Mouse (Mus musculus) hindbrain, embryonic 10.5 days (tissue): ENCODE measurements around the gene Slc25a10. TPM values are rescaled to one million over a fixed set of nuclear protein-coding genes. Genes with fewer than 3 reads are reported as not detected.

ENCODE experiments used
- DNase-seq: peaks from one replicate; pipeline ENCODE4 v3.0.0-alpha.2; 2017; ENCODE audit warnings: low spot score
- H3K27ac ChIP-seq: fragments of 300-500 bp; sonication (generic); 2 replicates; pipeline ENCODE4 v1.5.1; 2016; ENCODE audit warnings: mild to moderate bottlenecking, moderate library complexity
- H3K27me3 ChIP-seq: fragments of 300-500 bp; sonication (generic); 2 replicates; pipeline ENCODE4 v1.6.1; 2016; ENCODE audit warnings: mild to moderate bottlenecking; ENCODE audit not compliant: poor library complexity, insufficient read depth, severe bottlenecking
- H3K36me3 ChIP-seq: fragments of 300-500 bp; sonication (generic); 2 replicates; pipeline ENCODE4 v1.6.1; 2016; ENCODE audit warnings: mild to moderate bottlenecking, moderate library complexity
- H3K4me1 ChIP-seq: fragments of 300-500 bp; sonication (generic); replicated peaks from 2 replicates; pipeline ENCODE4 v1.6.1; 2016; ENCODE audit warnings: mild to moderate bottlenecking
- H3K4me3 ChIP-seq: fragments of 300-500 bp; sonication (generic); 2 replicates; pipeline ENCODE4 v1.5.1; 2016; ENCODE audit warnings: mild to moderate bottlenecking, moderate library complexity
- H3K9me3 ChIP-seq: fragments of 300-500 bp; sonication (generic); 2 replicates; pipeline ENCODE4 v1.6.1; 2016; ENCODE audit warnings: mild to moderate bottlenecking, moderate library complexity
- WGBS: fragments of 180-500 bp; shearing (Covaris S2); methylation state at CpG from one replicate; pipeline ENCODE4 v1.1.7; 2016; 5-methylcytosine and 5-hydroxymethylcytosine counted together
- polyA plus RNA-seq: library from polyadenylated mRNA; unstranded; fragments of >200 nt; fragmentation: Nextera tagmentation; extraction: Ambion mirVana; gene quantifications from 2 replicates; pipeline ENCODE4 v1.2.1, GENCODE M21; 2016

Gene Slc25a10
- polyA plus RNA-seq, 1 experiment from 2014 or later: 50.6 TPM

DNA sequence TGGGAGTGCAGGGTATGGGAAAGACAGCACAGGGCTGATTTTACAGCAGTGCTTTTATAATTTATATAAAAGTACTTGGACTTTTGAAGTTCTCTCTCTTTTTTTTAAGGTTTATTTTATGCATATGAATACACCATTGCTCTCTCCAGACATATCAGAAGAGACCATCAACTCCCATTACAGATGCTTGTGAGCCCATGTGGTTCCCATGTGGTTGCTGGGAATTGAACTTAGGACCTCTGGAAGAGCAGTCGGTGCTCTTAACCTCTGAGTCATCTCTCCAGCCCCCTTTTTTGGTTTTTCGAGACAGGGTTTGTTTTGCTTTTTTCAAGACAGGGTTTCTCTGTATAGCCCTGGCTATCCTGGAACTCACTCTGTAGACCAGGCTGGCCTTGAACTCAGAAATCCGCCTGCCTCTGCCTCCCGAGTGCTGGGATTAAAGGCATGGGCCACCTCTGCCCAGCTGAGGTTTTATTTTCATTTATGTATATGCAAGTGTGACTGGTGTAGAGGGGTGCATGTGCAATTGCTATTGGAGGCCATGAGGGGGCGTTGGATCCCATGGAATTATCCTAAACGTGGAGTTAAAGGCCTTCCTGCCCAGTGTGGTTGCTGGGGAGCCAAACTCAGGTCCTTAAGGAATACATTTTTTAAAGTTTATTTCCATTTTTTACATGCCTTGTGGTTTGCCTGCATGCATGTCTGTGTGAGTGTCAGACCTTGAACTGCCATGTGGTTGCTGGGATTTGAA is 32.6 kb upstream of the Slc25a10 start:
- no peak for DNase-seq
- 72% methylated on average over 6 of the region's 6 CpGs for WGBS

DNA sequence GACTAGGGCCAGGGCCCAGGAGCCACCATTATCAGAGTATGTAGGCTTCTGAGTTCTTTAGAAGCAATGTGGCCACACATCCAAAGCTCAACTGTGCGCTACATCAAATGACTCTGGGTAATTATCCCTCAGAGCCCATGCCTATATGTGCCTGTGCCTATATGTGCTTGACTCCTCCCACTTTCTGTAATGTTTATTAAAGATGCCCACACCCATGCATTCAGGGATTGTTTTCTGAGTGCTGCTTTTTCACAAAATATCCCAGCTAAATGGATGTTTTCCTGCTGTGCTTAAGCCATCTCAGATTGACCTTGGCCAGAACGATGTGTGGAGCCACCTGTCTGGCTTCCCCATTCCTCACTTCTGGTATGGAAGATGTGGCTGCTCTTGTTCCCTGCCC is 28.1 kb upstream of the Slc25a10 start:
- Histone ChIP-seq H3K4me3 (no peak overlapping the region), H3K27ac (no peak overlapping the region), H3K36me3 (peaks cover 67% of the 10 kb centered on the region), H3K9me3 (no peaks in the 10 kb centered on the region), H3K27me3 (no peaks in the 10 kb centered on the region), H3K4me1 (peaks cover 32% of the 10 kb centered on the region)
- 90% methylated on average over 2 of the region's 2 CpGs for WGBS
- no peak for DNase-seq

More for the DNA sequence above, 32.6 kb upstream of the Slc25a10 start:
- Histone ChIP-seq H3K4me3 (peak overlapping the region; percentile 88), H3K9me3 (no peaks in the 10 kb centered on the region), H3K27me3 (no peaks in the 10 kb centered on the region), H3K27ac (peak overlapping the region; percentile 96; the same call in 1 of the 2 replicates), H3K36me3 (peaks cover 58% of the 10 kb centered on the region), H3K4me1 (peaks cover 29% of the 10 kb centered on the region)

DNA sequence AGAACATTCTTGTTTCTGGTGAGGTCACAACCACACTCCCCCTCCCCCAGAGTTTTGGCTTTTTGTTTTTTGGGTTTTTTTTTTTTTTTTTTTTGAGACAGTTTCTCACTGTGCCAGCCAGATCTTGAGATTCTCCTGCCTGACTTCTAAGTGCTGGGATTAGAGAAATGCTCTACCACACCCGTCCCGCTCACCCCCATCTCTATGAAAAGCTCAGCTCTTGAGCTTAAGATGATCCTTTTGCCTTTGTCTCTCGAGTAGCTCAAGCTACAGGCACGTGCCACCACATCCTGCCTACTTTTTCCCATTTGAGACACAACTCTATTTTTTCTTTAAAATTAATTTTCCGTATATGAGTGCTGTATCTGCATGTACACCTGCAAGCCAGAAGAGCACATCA is 27.3 kb upstream of the Slc25a10 start:
- H3K36me3 ChIP-seq: peaks cover 68% of the 10 kb centered on the region
- H3K9me3 ChIP-seq: no peaks in the 10 kb centered on the region
- no peak overlapping the region for H3K4me3 ChIP-seq
- peaks cover 27% of the 10 kb centered on the region for H3K4me1 ChIP-seq
- no peak overlapping the region for H3K27ac ChIP-seq
- no peaks in the 10 kb centered on the region for H3K27me3 ChIP-seq
- DNase-seq: no peak
- whole genome bisulfite sequencing: 88% methylated on average over 5 of the region's 5 CpGs

DNA sequence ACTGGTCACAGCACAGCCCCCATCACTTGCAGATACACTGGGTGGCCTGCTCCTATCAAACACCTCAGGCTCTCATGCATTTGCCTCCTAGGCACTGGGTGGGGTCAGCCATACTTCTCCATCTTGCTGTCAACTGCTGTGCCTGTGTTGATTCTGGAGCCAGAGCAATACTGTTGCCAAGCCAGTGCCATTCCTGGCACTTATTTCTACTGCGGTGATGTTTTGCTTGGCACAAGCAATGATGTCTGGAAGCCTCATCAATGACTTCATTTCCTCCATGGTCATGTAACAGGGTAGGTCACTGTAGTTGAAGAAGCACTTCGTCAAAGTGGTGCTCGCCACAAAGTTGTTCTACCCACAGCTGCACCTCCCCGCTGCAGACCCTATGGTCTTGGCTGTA is 26.1 kb upstream of the Slc25a10 start:
- peaks cover 69% of the 10 kb centered on the region for H3K36me3 ChIP-seq
- H3K4me1 ChIP-seq: peaks cover 26% of the 10 kb centered on the region
- peak overlapping the region; percentile 94 for H3K4me3 ChIP-seq
- H3K27me3 ChIP-seq: no peaks in the 10 kb centered on the region
- H3K9me3 ChIP-seq: no peaks in the 10 kb centered on the region
- H3K27ac ChIP-seq: no peak overlapping the region
- WGBS: 91% methylated on average over 4 of the region's 4 CpGs
- no peak for DNase-seq

DNA sequence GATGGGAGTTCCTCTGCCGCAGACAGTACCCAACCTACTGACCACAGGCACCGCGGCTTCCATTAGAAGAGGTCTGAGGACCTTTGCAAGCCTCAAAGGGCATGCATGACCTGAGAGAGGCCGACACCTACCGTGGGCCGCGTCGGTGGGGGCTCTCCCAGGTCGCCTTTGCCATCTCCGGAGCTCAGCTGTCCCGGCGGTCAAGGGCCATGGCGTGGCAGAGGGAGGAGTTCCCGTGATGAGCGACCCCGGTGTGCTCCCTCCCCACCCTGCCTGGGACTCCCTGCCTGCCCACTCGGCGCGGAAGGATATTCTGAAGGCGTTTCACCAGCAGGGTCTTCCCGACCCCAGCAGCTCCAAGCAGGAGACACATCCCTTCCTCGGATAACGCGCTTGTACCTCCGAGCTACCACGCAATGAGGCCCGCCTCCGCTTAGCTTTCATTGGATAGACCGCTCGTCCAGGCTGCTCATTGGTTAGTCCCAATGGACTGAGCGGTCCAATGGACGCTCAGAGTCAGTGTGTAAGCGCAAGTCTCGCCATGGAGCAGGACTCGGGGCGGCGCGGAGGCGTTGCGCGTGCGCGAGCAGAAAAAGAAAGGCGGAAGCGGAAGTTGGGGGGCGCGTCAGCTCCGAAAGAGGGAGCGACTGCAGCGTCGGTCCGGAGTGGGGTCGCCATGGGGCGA is 24.4 kb upstream of the Slc25a10 start, which contains the start of gene Arl16:
Arl16 (minus strand) TSS at position 557 of the 685 bp plus-strand sequence.
- peaks cover 69% of the 10 kb centered on the region for H3K36me3 ChIP-seq
- DNase-seq: peak; percentile 99
- WGBS: under 1% methylated on average over 54 of the region's 54 CpGs
- peaks cover 26% of the 10 kb centered on the region for H3K4me1 ChIP-seq
- no peaks in the 10 kb centered on the region for H3K27me3 ChIP-seq
- peak within 1 kb of the TSS; percentile 94 for H3K4me3 ChIP-seq
- H3K27ac ChIP-seq: peak within 1 kb of the TSS; percentile 90
- H3K9me3 ChIP-seq: no peaks in the 10 kb centered on the region

DNA sequence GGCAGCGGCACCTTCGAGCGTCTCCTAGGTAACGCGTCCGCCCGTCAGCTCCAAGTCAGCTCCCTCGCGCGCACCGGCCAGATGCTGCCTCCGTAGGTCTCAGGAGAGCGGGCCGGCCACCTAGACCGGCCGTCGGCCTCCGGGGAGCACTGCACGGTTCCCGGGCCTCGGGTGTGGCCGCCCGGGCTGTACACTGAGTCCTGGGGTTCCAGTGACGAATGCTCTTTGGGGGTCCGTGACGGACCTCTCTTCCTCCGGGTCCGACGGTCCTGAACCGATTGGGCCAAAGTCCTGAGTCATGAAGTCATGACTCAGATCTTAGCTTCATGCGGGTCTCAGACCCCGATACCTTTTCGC is 23.9 kb upstream of the Slc25a10 start:
- H3K36me3 ChIP-seq: peaks cover 69% of the 10 kb centered on the region
- no peak for DNase-seq
- H3K9me3 ChIP-seq: no peaks in the 10 kb centered on the region

DNA sequence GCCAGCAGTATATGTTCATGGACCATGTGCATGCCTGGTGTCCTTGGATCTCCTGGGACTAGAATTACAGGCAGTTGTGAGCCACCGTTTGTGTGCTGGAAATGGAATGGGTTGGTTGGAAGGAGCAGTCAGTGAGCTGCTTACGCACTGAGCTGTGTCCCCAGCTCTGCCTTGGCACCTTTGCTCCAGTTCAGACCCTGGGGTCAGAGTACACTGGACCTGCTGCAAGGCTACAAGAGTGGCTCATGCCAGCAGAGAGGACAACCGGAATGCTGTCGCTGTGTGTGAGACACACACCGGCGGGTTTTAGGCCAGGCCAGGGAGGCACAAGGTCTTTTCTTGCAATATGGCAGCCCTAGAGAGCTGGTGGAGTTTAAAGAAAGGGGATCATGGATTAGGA is 19.6 kb upstream of the Slc25a10 start:
- Histone ChIP-seq H3K27ac (no peak overlapping the region), H3K4me3 (no peak overlapping the region), H3K36me3 (peaks cover 80% of the 10 kb centered on the region), H3K4me1 (peaks cover 12% of the 10 kb centered on the region), H3K9me3 (no peaks in the 10 kb centered on the region), H3K27me3 (no peaks in the 10 kb centered on the region)
- no peak for DNase-seq
- 98% methylated on average over 6 of the region's 6 CpGs for WGBS

More for the DNA sequence above, 23.9 kb upstream of the Slc25a10 start:
- no peaks in the 10 kb centered on the region for H3K27me3 ChIP-seq
- peaks cover 26% of the 10 kb centered on the region for H3K4me1 ChIP-seq
- H3K4me3 ChIP-seq: peak overlapping the region; percentile 94
- WGBS: 2% methylated on average over 33 of the region's 33 CpGs
- peak overlapping the region; percentile 90 for H3K27ac ChIP-seq

DNA sequence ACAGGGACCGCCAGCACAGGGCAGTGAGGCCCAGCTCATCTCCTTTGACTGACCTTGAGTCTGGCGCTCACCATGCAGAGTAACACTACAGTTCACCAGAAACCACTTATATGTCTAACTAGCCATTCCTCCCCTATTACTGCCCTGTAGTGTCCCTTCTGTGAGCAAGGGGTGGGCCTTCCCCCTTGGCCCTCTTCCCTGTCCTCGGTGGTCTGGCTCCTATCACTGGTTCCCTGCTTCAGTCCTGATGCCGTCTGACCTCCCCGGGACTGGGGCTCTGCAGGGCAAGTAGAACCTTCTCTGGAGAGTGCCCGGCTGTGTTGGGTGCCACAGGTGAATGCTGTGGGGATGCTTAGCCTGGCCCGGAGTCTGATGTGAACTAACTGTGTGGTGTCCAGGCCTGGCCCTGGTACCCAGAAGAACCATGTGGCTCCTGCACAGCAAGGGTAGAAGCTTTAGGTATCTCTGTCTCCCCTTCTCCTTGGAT is 8.1 kb upstream of the Slc25a10 start:
- H3K27me3 ChIP-seq: no peaks in the 10 kb centered on the region
- DNase-seq: no peak
- H3K4me3 ChIP-seq: peak overlapping the region; percentile 99
- no peaks in the 10 kb centered on the region for H3K9me3 ChIP-seq
- peaks cover 27% of the 10 kb centered on the region for H3K4me1 ChIP-seq
- peak overlapping the region; percentile 97 for H3K27ac ChIP-seq
- peaks cover 83% of the 10 kb centered on the region for H3K36me3 ChIP-seq
- 88% methylated on average over 7 of the region's 7 CpGs for WGBS

DNA sequence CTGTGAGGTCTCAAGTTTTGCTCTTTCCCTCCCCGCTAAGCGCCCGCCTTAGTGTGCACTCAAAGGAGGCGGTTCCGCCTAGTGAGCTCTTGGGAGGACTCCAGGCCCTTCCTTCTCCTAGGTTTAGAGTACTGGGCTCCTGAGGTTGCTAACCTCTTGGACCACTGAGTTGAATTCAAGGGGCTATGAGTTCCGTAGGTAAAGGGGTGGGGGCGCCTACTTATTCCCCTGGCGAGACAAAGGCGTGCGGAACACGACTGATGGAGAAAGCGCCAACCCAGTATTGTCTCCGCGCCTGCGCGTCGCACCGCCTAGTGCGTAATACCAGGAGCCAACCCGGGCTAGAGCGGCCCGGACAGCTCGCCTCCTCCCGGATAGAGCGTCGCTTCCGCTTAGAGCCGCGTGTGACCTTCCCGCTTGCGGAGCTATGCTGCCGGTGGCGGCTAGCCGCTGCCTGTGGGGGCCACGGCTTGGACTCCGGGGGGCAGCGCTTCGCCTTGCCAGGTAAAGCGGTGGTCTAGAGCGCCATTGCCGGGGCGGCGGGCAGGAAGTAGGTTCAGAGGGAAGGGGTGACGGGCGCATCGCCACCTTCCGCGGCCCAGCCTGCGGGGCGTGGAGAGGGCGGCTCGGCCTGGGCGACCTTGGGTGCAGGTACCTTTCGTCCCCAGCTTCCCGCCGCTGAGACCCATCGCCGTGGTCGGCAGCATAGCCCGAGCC is 7.2 kb upstream of the Slc25a10 start, which contains the start of gene Mrpl12:
Mrpl12 (plus strand) TSS at position 349 of the 717 bp plus-strand sequence.
- no peaks in the 10 kb centered on the region for H3K9me3 ChIP-seq
- peaks cover 83% of the 10 kb centered on the region for H3K36me3 ChIP-seq
- peak within 1 kb of the TSS; percentile 99 for H3K4me3 ChIP-seq
- H3K4me1 ChIP-seq: peaks cover 29% of the 10 kb centered on the region
- peak within 1 kb of the TSS; percentile 97 for H3K27ac ChIP-seq
- WGBS: under 1% methylated on average over 60 of the region's 60 CpGs
- no peaks in the 10 kb centered on the region for H3K27me3 ChIP-seq
- peak; percentile 92 for DNase-seq

DNA sequence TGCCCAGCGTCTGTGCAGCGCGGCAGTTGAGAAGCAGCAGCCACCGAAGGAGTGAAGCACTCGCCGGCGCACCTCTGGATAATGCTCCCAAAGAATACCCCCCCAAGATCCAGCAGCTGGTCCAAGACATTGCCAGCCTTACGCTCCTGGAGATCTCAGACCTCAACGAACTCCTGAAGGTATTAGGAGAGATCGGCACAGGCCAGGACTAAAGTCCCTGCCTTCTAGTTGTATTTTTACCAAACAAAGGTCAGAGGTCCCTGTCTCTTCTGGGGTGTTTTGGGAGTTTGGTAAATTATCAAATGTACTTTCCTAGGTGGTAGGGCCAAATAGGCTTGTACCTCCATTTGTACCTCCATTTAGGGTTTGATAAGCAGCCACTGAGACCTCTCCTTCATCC is 6.4 kb upstream of the Slc25a10 start:
- no peaks in the 10 kb centered on the region for H3K9me3 ChIP-seq
- WGBS: 15% methylated on average over 10 of the region's 10 CpGs
- no peak for DNase-seq
- peak overlapping the region; percentile 97 for H3K27ac ChIP-seq
- peak overlapping the region; percentile 99 for H3K4me3 ChIP-seq
- no peaks in the 10 kb centered on the region for H3K27me3 ChIP-seq
- H3K4me1 ChIP-seq: peaks cover 34% of the 10 kb centered on the region
- peaks cover 83% of the 10 kb centered on the region for H3K36me3 ChIP-seq

DNA sequence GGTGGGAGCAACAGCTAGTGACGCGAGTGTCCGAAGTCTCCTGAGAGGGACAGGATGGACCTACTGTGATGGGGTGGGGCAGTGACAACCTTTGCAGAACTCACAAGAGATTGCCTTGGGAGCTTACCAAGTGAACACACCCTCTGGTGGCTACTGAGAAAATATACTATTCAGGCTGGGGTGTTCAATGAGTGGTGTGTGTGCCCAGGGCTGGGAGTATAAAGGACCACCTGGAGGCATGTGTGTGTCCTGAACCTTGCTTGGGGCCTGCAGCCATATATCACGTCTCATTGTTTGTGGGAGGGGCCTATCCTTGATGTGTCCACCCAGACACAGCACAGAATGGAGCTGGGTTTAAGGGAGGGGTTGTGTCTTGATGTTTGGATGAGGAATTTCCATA is 3.1 kb upstream of the Slc25a10 start:
- Histone ChIP-seq H3K36me3 (peaks cover 51% of the 10 kb centered on the region), H3K27me3 (no peaks in the 10 kb centered on the region), H3K27ac (no peak overlapping the region), H3K4me1 (peaks cover 64% of the 10 kb centered on the region), H3K9me3 (no peaks in the 10 kb centered on the region), H3K4me3 (peak overlapping the region; percentile 9; the same call in 1 of the 2 replicates)
- no peak for DNase-seq
- 83% methylated on average over 4 of the region's 4 CpGs for WGBS

DNA sequence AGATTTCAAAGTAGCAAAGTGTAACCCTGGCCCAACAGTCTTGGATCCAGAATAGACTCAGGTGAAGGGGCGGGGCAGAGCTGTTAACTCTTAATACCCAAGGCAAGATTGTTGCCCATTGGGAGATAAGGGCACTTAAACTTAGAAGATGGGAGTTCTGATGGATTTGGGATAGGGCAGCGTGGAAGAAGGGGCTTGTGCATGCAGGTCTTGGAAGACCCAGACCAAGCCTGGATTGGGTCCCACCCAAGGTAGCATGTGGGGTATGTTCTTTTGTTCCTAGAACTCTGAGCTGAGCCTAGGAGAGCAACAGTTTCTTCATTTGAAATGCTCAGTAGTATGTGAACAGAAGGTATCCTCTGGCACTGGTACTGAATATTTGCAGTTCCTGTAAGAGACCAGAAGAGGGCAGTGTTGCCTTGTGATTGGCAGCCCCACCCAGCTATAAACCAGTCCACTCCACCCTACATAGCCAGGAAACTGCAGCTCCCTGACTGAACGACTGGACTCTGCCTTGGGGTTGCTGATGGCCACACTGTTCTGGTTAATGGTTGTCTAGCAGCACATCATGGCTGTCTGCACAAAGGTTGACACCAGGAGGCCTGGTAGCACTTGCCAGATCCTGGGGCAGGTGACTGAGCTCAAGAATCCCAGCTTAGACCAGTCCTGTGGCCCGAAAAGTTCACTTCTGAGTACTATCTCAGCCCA is 2.4 kb upstream of the Slc25a10 start:
- DNase-seq: peak; percentile 68
- 66% methylated on average over 4 of the region's 4 CpGs for WGBS
- Histone ChIP-seq H3K27ac (peak overlapping the region; percentile 60; the same call in 1 of the 2 replicates), H3K9me3 (no peaks in the 10 kb centered on the region), H3K4me1 (peaks cover 64% of the 10 kb centered on the region), H3K27me3 (no peaks in the 10 kb centered on the region), H3K36me3 (peaks cover 53% of the 10 kb centered on the region), H3K4me3 (peak overlapping the region; percentile 18)
